Mouse (Mus musculus) forebrain, embryonic 16.5 days (tissue): ENCODE measurements around the gene Tapbp. TPM values are rescaled to one million over a fixed set of nuclear protein-coding genes. Genes with fewer than 3 reads are reported as not detected.
A peak's percentile ranks its signal among the peaks of the same experiment; 100 is the strongest.

ENCODE experiments used
- ATAC-seq: fragments of 200-750 bp; cut with Nextera tagmentation; 2 replicates; pipeline ENCODE4 v1.8.0; 2017; ENCODE audit warnings: mild to moderate bottlenecking, moderate library complexity
- H3K27ac ChIP-seq: fragments of 300-500 bp; sonication (generic); 2 replicates; pipeline ENCODE4 v1.5.1; 2014; ENCODE audit warnings: low read length, control low read depth
- H3K27me3 ChIP-seq: fragments of 300-500 bp; sonication (generic); replicated peaks from 2 replicates; pipeline ENCODE4 v1.6.1; 2014; ENCODE audit warnings: low read length; ENCODE audit not compliant: control insufficient read depth, insufficient read depth
- H3K36me3 ChIP-seq: fragments of 300-500 bp; sonication (generic); 2 replicates; pipeline ENCODE4 v1.6.1; 2014; ENCODE audit not compliant: control insufficient read depth, insufficient read depth
- H3K4me1 ChIP-seq: fragments of 300-500 bp; sonication (generic); replicated peaks from 2 replicates; pipeline ENCODE4 v1.6.1; 2014; ENCODE audit warnings: low read length; ENCODE audit not compliant: control insufficient read depth, insufficient read depth
- H3K4me2 ChIP-seq: fragments of 300-500 bp; sonication (generic); 2 replicates; pipeline ENCODE4 v1.6.1; 2014; ENCODE audit warnings: mild to moderate bottlenecking, low read length, control low read depth
- H3K4me3 ChIP-seq: fragments of 300-500 bp; sonication (generic); replicated peaks from 2 replicates; pipeline ENCODE4 v1.5.1; 2014; ENCODE audit warnings: mild to moderate bottlenecking, low read length, control low read depth
- H3K9ac ChIP-seq: fragments of 300-500 bp; sonication (generic); replicated peaks from 2 replicates; pipeline ENCODE4 v1.6.1; 2014; ENCODE audit warnings: low read depth, low read length, control low read depth
- H3K9me3 ChIP-seq: fragments of 300-500 bp; sonication (generic); 2 replicates; pipeline ENCODE4 v1.6.1; 2016; ENCODE audit warnings: low read length; ENCODE audit not compliant: control insufficient read depth
- WGBS: fragments of 180-500 bp; shearing (Covaris S2); extraction: QIAGEN DNeasy Blood & Tissue Kit; methylation state at CpG from one replicate; pipeline ENCODE4 v1.1.7; 2014; 5-methylcytosine and 5-hydroxymethylcytosine counted together
- polyA plus RNA-seq: library from polyadenylated mRNA; unstranded; fragments of >200 nt; fragmentation: Nextera tagmentation; extraction: Ambion mirVana; gene quantifications from 2 replicates; pipeline ENCODE4 v1.2.1, GENCODE M21; 2015

Gene Tapbp
- polyA plus RNA-seq, 1 experiment from 2014 or later: 13.7 TPM

DNA sequence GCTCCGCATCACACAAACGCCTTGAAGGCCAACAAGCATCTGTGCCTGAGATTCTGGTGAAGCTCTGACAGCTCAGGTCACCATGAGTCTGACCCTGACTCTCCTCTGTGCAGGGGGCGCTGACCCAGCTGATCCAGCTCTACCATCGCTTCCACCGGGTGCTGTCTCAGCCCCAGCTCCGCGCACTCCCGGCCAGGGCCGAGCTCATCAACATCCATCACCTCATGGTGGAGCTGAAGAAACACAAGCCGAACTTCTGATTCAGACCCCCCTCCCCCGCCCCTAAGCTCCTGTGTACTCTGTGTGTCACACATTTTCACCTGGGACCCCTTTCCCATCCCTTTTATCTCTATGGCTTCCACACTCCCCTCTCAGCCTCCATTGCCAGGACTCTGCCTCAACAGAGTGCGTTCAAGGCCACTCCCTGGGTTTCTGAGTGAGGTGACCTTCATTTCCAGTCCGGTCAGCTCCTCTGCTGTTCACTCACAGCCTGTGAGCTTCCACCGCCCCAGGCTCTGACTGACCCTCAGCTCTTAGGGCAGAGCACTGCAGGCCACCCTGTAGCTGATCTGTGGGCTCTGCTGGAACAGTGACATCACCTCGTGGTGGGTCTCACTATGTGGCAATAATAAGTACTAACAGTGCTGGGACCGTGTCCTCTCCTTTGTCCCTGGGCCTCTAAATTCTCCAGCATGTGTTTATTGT lies 50.3 kb downstream of the Tapbp start:
- 93% methylated on average over 16 of the region's 16 CpGs for WGBS
- H3K27ac ChIP-seq: no peak overlapping the region
- H3K9me3 ChIP-seq: no peaks in the 10 kb centered on the region
- peaks cover 9% of the 10 kb centered on the region for H3K36me3 ChIP-seq
- no peak overlapping the region for H3K4me2 ChIP-seq
- no peak for ATAC-seq
- H3K4me1 ChIP-seq: no peaks in the 10 kb centered on the region
- no peak overlapping the region for H3K9ac ChIP-seq
- no peaks in the 10 kb centered on the region for H3K27me3 ChIP-seq
- no peak overlapping the region for H3K4me3 ChIP-seq

DNA sequence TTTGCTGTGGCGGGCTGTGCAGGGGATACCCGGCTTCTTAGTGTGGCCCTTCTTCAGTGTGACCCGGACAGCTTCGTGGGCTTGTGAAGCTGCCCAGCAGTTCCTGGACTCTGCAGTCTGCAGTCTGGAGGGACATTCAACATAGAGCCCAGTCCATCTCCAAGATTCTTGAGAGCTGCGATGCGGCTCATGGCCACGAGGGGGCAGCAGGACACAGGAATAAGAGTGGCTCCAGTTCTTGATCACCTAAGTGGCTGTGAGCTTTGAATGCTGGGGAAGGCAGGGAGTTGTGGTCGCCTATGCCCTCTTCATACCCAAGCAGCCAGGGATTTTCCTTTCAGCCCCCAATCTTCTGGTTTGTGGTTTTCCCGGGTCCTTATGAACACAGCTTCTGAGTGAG lies 52.8 kb downstream of the Tapbp start:
- whole genome bisulfite sequencing: 3% methylated on average over 9 of the region's 9 CpGs
- no peak overlapping the region for H3K4me2 ChIP-seq
- no peaks in the 10 kb centered on the region for H3K27me3 ChIP-seq
- H3K27ac ChIP-seq: no peak overlapping the region
- H3K9ac ChIP-seq: no peak overlapping the region
- H3K36me3 ChIP-seq: peaks cover 3% of the 10 kb centered on the region; the same call in 1 of the 2 replicates
- peak; percentile 81 for ATAC-seq
- no peaks in the 10 kb centered on the region for H3K4me1 ChIP-seq
- no peaks in the 10 kb centered on the region for H3K9me3 ChIP-seq
- no peak overlapping the region for H3K4me3 ChIP-seq

GRCm38 (mm10) chr17:33968927-33969326 lies 53.2 kb downstream of the Tapbp start:
- no peak overlapping the region for H3K27ac ChIP-seq

DNA sequence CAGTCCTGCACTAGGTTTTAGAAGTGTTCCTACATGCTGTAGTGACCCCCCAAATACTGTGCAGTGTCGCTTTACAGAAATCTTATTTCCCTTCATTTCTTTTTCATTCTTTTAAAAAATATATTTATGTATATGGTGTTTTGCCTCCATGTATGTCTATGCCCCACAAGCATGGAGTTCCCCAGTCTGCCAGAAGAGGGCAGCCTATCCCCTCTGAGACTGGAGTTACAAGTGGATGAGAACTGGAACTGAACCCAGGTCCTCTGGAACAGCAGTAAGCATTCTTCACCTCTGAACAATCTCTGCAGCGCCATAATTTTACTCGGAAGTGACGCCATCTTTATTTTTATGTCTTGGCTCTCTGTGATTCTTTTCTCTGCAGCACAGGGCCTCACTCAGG lies 53.7 kb downstream of the Tapbp start:
- H3K4me3 ChIP-seq: no peak overlapping the region
- H3K27me3 ChIP-seq: 0 out of 2 replicates have a peak, but pooled peaks cover 5% of the 10 kb centered on the region
- no peak overlapping the region for H3K9ac ChIP-seq
- H3K4me2 ChIP-seq: no peak overlapping the region
- H3K9me3 ChIP-seq: no peaks in the 10 kb centered on the region
- H3K4me1 ChIP-seq: no peaks in the 10 kb centered on the region
- peaks cover 3% of the 10 kb centered on the region; the same call in 1 of the 2 replicates for H3K36me3 ChIP-seq
- no peak overlapping the region for H3K27ac ChIP-seq
- ATAC-seq: no peak
- whole genome bisulfite sequencing: 75% methylated on average over 4 of the region's 4 CpGs

More at GRCm38 (mm10) chr17:33968927-33969326, 53.2 kb downstream of the Tapbp start:
- Histone ChIP-seq H3K27me3 (0 out of 2 replicates have a peak, but pooled peaks cover under 1% of the 10 kb centered on the region), H3K4me1 (no peaks in the 10 kb centered on the region), H3K9ac (no peak overlapping the region), H3K4me3 (no peak overlapping the region), H3K9me3 (no peaks in the 10 kb centered on the region), H3K4me2 (no peak overlapping the region), H3K36me3 (peaks cover 3% of the 10 kb centered on the region; the same call in 1 of the 2 replicates)
- 25% methylated on average over 5 of the region's 5 CpGs for WGBS
- ATAC-seq: peak; percentile 67

GRCm38 (mm10) chr17:33972691-33973090 lies 57.0 kb downstream of the Tapbp start:
- Histone ChIP-seq H3K9me3 (no peaks in the 10 kb centered on the region), H3K4me3 (no peak overlapping the region), H3K27me3 (peaks cover 21% of the 10 kb centered on the region), H3K4me1 (no peaks in the 10 kb centered on the region), H3K36me3 (no peaks in the 10 kb centered on the region), H3K27ac (no peak overlapping the region), H3K9ac (no peak overlapping the region), H3K4me2 (no peak overlapping the region)
- ATAC-seq: no peak
- 15% methylated on average over 1 of the region's 1 CpGs for WGBS

- 62% methylated on average over 3 of the region's 3 CpGs for WGBS
- Histone ChIP-seq H3K4me3 (no peak overlapping the region), H3K4me1 (peaks cover 7% of the 10 kb centered on the region; the same call in 1 of the 2 replicates), H3K27me3 (peaks cover 29% of the 10 kb centered on the region), H3K9me3 (no peaks in the 10 kb centered on the region), H3K27ac (no peak overlapping the region), H3K36me3 (no peaks in the 10 kb centered on the region), H3K4me2 (no peak overlapping the region), H3K9ac (no peak overlapping the region)
- no peak for ATAC-seq
Observed at GRCm38 (mm10) chr17:33973572-33973971, 57.9 kb downstream of the Tapbp start.

GRCm38 (mm10) chr17:33977861-33978557 lies 62.3 kb downstream of the Tapbp start:
- WGBS: 3% methylated on average over 57 of the region's 57 CpGs
- peak overlapping the region; percentile 40 for H3K4me3 ChIP-seq
- ATAC-seq: no peak
- no peak overlapping the region for H3K27ac ChIP-seq
- H3K36me3 ChIP-seq: no peaks in the 10 kb centered on the region
- peak overlapping the region; percentile 52 for H3K9ac ChIP-seq
- H3K4me1 ChIP-seq: peaks cover 19% of the 10 kb centered on the region
- peak overlapping the region; percentile 56 for H3K4me2 ChIP-seq
- peaks cover 47% of the 10 kb centered on the region for H3K27me3 ChIP-seq
- H3K9me3 ChIP-seq: no peaks in the 10 kb centered on the region

DNA sequence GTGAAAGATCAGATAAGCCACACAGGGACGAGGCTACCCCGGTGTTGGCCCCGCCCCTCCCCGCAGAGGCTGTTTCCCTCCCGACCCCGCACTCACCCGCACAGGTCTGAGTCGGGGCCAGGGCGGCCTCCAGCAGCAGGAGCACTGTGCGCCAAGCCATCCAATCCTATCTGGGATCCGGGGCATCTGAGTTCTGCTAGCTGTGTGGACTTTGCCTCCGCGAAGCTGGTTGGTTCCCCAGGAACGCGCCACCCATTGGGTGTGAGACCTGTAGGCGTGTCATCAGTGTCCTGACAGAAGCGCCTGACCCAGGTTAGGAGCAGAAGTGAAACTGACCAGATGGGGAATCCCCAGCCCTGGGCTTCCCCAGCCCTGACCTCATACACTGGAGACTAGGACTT lies 62.9 kb downstream of the Tapbp start:
- peak overlapping the region; percentile 40 for H3K4me3 ChIP-seq
- no peak overlapping the region for H3K27ac ChIP-seq
- peaks cover 19% of the 10 kb centered on the region for H3K4me1 ChIP-seq
- peak overlapping the region; percentile 56 for H3K4me2 ChIP-seq
- WGBS: under 1% methylated on average over 17 of the region's 17 CpGs
- H3K9me3 ChIP-seq: no peaks in the 10 kb centered on the region
- no peak for ATAC-seq
- peaks cover 47% of the 10 kb centered on the region for H3K27me3 ChIP-seq
- H3K36me3 ChIP-seq: no peaks in the 10 kb centered on the region
- peak overlapping the region; percentile 52 for H3K9ac ChIP-seq
